Mouse (Mus musculus): Measurements from ENCODE around the gene Neurl4.

DNA sequence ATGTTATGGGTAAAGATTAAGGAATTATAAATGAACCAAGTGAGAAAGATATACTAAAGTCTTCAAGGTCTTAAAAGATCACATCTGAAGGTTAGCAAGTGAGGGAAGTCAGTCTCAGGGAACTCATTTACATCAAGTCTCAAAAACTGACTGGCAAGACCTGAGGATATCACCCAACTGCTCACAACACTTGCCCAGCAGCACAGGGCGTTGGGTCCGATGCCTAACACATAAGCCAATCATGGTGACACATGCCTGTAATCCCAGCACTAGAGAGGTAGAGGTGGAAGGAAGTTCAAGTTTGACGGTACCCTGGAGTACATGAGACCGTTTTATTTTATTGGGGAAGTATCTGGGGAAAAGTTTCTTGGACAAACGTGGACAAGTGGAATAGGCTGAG lies 17.2 kb downstream of the Neurl4 start:
- TF ChIP-seq POLR2A (IDR thresholded peaks at IDR 0.05; ENCODE audit: borderline replicate concordance, low read depth, low read length) (no peak), CTCF (IDR thresholded peaks at IDR 0.05; ENCODE audit: low read depth, low read length) (no peak)
